Mouse (Mus musculus) testis, adult 2 months (tissue): Measurements from ENCODE around the gene Hfe2. TPM values are rescaled to one million over a fixed set of nuclear protein-coding genes. Genes with fewer than 3 reads are reported as not detected.
A peak's percentile ranks its signal among the peaks of the same experiment; 100 is the strongest.

ENCODE experiments used
- H3K27ac ChIP-seq: fragments of 200-500 bp; 2 replicates; pipeline ENCODE4 v1.5.1; 2012; ENCODE audit warnings: low read depth, low read length; ENCODE audit not compliant: control insufficient read depth, insufficient read depth
- H3K27me3 ChIP-seq: fragments of 200-500 bp; 2 replicates; pipeline ENCODE4 v1.6.1; 2012; ENCODE audit warnings: mild to moderate bottlenecking, low read length, moderate library complexity; ENCODE audit not compliant: control insufficient read depth, insufficient read depth
- H3K36me3 ChIP-seq: fragments of 200-500 bp; 2 replicates; pipeline ENCODE4 v1.6.1; 2012; ENCODE audit warnings: mild to moderate bottlenecking, low read length; ENCODE audit not compliant: control insufficient read depth, insufficient read depth
- H3K4me1 ChIP-seq: fragments of 200-500 bp; 2 replicates; pipeline ENCODE4 v1.6.1; 2012; ENCODE audit warnings: low read length; ENCODE audit not compliant: control insufficient read depth, insufficient read depth
- H3K4me3 ChIP-seq: fragments of 200-500 bp; 2 replicates; pipeline ENCODE4 v1.5.1; 2012; ENCODE audit warnings: low read depth, mild to moderate bottlenecking, low read length, moderate library complexity, mixed read lengths; ENCODE audit not compliant: control insufficient read depth
- CTCF ChIP-seq: fragments of 200-500 bp; IDR thresholded peaks from 2 replicates; pipeline ENCODE4 v1.5.1; 2012; ENCODE audit warnings: low read depth, mild to moderate bottlenecking, inconsistent platforms, low read length, moderate library complexity; ENCODE audit not compliant: control insufficient read depth, insufficient read depth, insufficient replicate concordance
- POLR2A ChIP-seq: fragments of 200-500 bp; IDR thresholded peaks from 2 replicates; pipeline ENCODE4 v1.6.1; 2012; ENCODE audit warnings: low read depth, mild to moderate bottlenecking, inconsistent platforms, low read length, moderate library complexity; ENCODE audit not compliant: control insufficient read depth
- polyA plus RNA-seq: library from polyadenylated mRNA; depleted of rRNA; stranded (reverse); fragments of >200 nt; gene quantifications from 2 replicates; pipeline ENCODE4 v1.2.3, GENCODE M21; 2012

Hfe2 gene
- polyA plus RNA-seq, 1 experiment = 7.8 TPM

- Histone ChIP-seq H3K4me3 (peak overlapping the region; percentile 14), H3K36me3 (peaks cover 5% of the 10 kb centered on the region), H3K27me3 (no peaks in the 10 kb centered on the region), H3K27ac (peak overlapping the region; percentile 55), H3K4me1 (peaks cover 4% of the 10 kb centered on the region)
- TF ChIP-seq POLR2A (no peak), CTCF (no peak)
These were observed 37.1 kb downstream of the Hfe2 start for GRCm38 (mm10) chr3:96561946-96562681.

GRCm38 (mm10) chr3:96563267-96563666 lies 38.3 kb downstream of the Hfe2 start:
- H3K27ac ChIP-seq = no peak overlapping the region

GRCm38 (mm10) chr3:96563911-96564632 lies 39.1 kb downstream of the Hfe2 start:
- Histone ChIP-seq H3K4me3 (no peak overlapping the region), H3K36me3 (peaks cover 5% of the 10 kb centered on the region), H3K4me1 (no peaks in the 10 kb centered on the region; the same call in 1 of the 2 replicates), H3K27me3 (no peaks in the 10 kb centered on the region), H3K27ac (peak overlapping the region; percentile 51; the same call in 1 of the 2 replicates)
- TF ChIP-seq POLR2A (no peak), CTCF (no peak)

More at GRCm38 (mm10) chr3:96563267-96563666, 38.3 kb downstream of the Hfe2 start:
- Histone ChIP-seq H3K36me3 (peaks cover 5% of the 10 kb centered on the region), H3K4me3 (no peak overlapping the region), H3K27me3 (no peaks in the 10 kb centered on the region), H3K4me1 (no peaks in the 10 kb centered on the region; the same call in 1 of the 2 replicates)
- TF ChIP-seq POLR2A = no peak
- TF ChIP-seq CTCF = no peak

GRCm38 (mm10) chr3:96564633-96565032 lies 39.7 kb downstream of the Hfe2 start:
- Histone ChIP-seq H3K4me1 (peaks cover 4% of the 10 kb centered on the region), H3K36me3 (peaks cover 5% of the 10 kb centered on the region), H3K27ac (peak overlapping the region; percentile 39; the same call in 1 of the 2 replicates), H3K4me3 (no peak overlapping the region), H3K27me3 (no peaks in the 10 kb centered on the region)
- TF ChIP-seq POLR2A (no peak), CTCF (no peak)

- Histone ChIP-seq H3K4me3 (no peak overlapping the region), H3K27me3 (no peaks in the 10 kb centered on the region), H3K36me3 (peaks cover 4% of the 10 kb centered on the region), H3K4me1 (peaks cover 4% of the 10 kb centered on the region), H3K27ac (no peak overlapping the region)
- TF ChIP-seq CTCF (no peak), POLR2A (no peak)
These were observed 40.1 kb downstream of the Hfe2 start for GRCm38 (mm10) chr3:96565105-96565504.

- H3K27ac ChIP-seq = no peak overlapping the region
- peaks cover 7% of the 10 kb centered on the region for H3K4me1 ChIP-seq
- H3K36me3 ChIP-seq = no peaks in the 10 kb centered on the region
- H3K27me3 ChIP-seq = no peaks in the 10 kb centered on the region
- no peak for TF ChIP-seq POLR2A
- no peak for TF ChIP-seq CTCF
- no peak overlapping the region for H3K4me3 ChIP-seq
These were observed 41.9 kb downstream of the Hfe2 start for GRCm38 (mm10) chr3:96566661-96567450.

GRCm38 (mm10) chr3:96568605-96569004 lies 43.6 kb downstream of the Hfe2 start:
- H3K27me3 ChIP-seq = no peaks in the 10 kb centered on the region
- H3K27ac ChIP-seq = no peak overlapping the region
- no peaks in the 10 kb centered on the region for H3K36me3 ChIP-seq
- TF ChIP-seq CTCF (no peak), POLR2A (no peak)
- H3K4me3 ChIP-seq = no peak overlapping the region
- H3K4me1 ChIP-seq = peaks cover 7% of the 10 kb centered on the region

- H3K27me3 ChIP-seq = no peaks in the 10 kb centered on the region
- H3K36me3 ChIP-seq = no peaks in the 10 kb centered on the region
- H3K27ac ChIP-seq = no peak overlapping the region
- peaks cover 7% of the 10 kb centered on the region for H3K4me1 ChIP-seq
- TF ChIP-seq POLR2A (no peak), CTCF (no peak)
- H3K4me3 ChIP-seq = no peak overlapping the region; the same call in 1 of the 2 replicates
These were observed 44.5 kb downstream of the Hfe2 start for GRCm38 (mm10) chr3:96569506-96569905.
